Mouse (Mus musculus) liver, postnatal 0 days (tissue): Measurements from ENCODE around the gene Tbc1d4. TPM values are rescaled to one million over a fixed set of nuclear protein-coding genes. Genes with fewer than 3 reads are reported as not detected.

Experiments
- ATAC-seq: fragments of 200-750 bp; cut with Nextera tagmentation; 2 replicates; pipeline ENCODE4 v1.8.0; 2017; ENCODE audit warnings: mild to moderate bottlenecking, moderate library complexity
- DNase-seq: peaks from one replicate; pipeline ENCODE4 v3.0.0-alpha.2; 2016
- H3K27ac ChIP-seq: fragments of 300-500 bp; sonication (generic); 2 replicates; pipeline ENCODE4 v1.5.1; 2014; ENCODE audit warnings: antibody characterized with exemption, moderate library complexity, mild to moderate bottlenecking, low read depth
- H3K27me3 ChIP-seq: fragments of 300-500 bp; sonication (generic); 2 replicates; pipeline ENCODE4 v1.6.1; 2014; ENCODE audit warnings: low read length, control low read depth, mixed read lengths; ENCODE audit not compliant: insufficient read depth
- H3K36me3 ChIP-seq: fragments of 300-500 bp; sonication (generic); replicated peaks from 2 replicates; pipeline ENCODE4 v1.6.1; 2014; ENCODE audit warnings: mild to moderate bottlenecking, control low read depth, low read length, moderate library complexity, mixed read lengths; ENCODE audit not compliant: insufficient read depth
- H3K4me1 ChIP-seq: fragments of 300-500 bp; sonication (generic); 2 replicates; pipeline ENCODE4 v1.6.1; 2014; ENCODE audit warnings: antibody characterized with exemption, mild to moderate bottlenecking, control low read depth; ENCODE audit not compliant: insufficient read depth
- H3K4me2 ChIP-seq: fragments of 300-500 bp; sonication (generic); 2 replicates; pipeline ENCODE4 v1.6.1; 2014; ENCODE audit warnings: low read depth, mild to moderate bottlenecking, low read length, moderate library complexity, mixed read lengths
- H3K4me3 ChIP-seq: fragments of 300-500 bp; sonication (generic); 2 replicates; pipeline ENCODE4 v1.5.1; 2014; ENCODE audit warnings: low read depth, low read length
- H3K9ac ChIP-seq: fragments of 300-500 bp; sonication (generic); replicated peaks from 2 replicates; pipeline ENCODE4 v1.6.1; 2014; ENCODE audit warnings: mild to moderate bottlenecking, moderate library complexity
- H3K9me3 ChIP-seq: fragments of 300-500 bp; sonication (generic); 2 replicates; pipeline ENCODE4 v1.6.1; 2016; ENCODE audit warnings: mild to moderate bottlenecking, control low read depth, low read length, mixed read lengths
- CTCF ChIP-seq: sonication (generic); IDR thresholded peaks from 2 replicates; pipeline ENCODE4 v1.5.1; 2016; ENCODE audit warnings: antibody characterized with exemption, low read depth
- EP300 ChIP-seq: IDR thresholded peaks from 2 replicates; pipeline ENCODE4 v1.6.1; 2016; ENCODE audit warnings: antibody characterized with exemption, low read depth, mild to moderate bottlenecking
- WGBS: fragments of 180-500 bp; shearing (Covaris S2); extraction: QIAGEN DNeasy Blood & Tissue Kit; methylation state at CpG from one replicate; pipeline ENCODE4 v1.1.7; 2014; ENCODE audit not compliant: insufficient replicate concordance; 5-methylcytosine and 5-hydroxymethylcytosine counted together
- polyA plus RNA-seq: library from polyadenylated mRNA; unstranded; fragments of >200 nt; fragmentation: Nextera tagmentation; extraction: Ambion mirVana; gene quantifications from 2 replicates; pipeline ENCODE4 v1.2.1, GENCODE M21; 2015

Tbc1d4 gene
- polyA plus RNA-seq, 1 experiment from 2014 or later = 2.1 TPM

DNA sequence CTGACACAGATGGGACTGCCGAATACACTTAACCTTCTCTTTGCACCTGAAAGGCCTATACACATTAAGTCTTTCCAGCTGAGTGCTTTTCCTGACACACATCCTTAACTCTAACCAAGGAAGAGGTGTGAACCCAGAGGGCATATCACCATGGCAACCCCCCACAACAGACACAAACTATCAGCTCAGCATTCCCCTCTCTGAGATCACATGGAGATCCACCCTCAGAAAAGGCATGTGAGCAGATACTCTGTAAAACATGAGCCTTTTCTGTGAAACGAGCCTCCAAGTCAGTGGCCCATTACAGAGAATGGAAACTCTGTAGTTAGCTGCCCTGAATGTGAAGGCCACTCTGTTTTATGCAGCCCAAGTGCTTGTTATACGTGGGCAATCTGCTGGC lies 6.1 kb downstream of the Tbc1d4 start:
- TF ChIP-seq EP300 (no peak), CTCF (no peak)
- Histone ChIP-seq H3K4me1 (no peaks in the 10 kb centered on the region; the same call in 1 of the 2 replicates), H3K27me3 (peaks cover 8% of the 10 kb centered on the region; the same call in 1 of the 2 replicates), H3K4me3 (no peak overlapping the region), H3K4me2 (no peak overlapping the region), H3K27ac (no peak overlapping the region), H3K9me3 (no peaks in the 10 kb centered on the region), H3K9ac (no peak overlapping the region), H3K36me3 (no peaks in the 10 kb centered on the region)
- WGBS = 65% methylated on average over 3 of the region's 3 CpGs
- ATAC-seq = no peak
- DNase-seq = no peak

GRCm38 (mm10) chr14:101597096-101597715 lies 11.8 kb downstream of the Tbc1d4 start:
- H3K36me3 ChIP-seq = no peaks in the 10 kb centered on the region
- H3K27ac ChIP-seq = no peak overlapping the region
- H3K9me3 ChIP-seq = no peaks in the 10 kb centered on the region
- no peak for TF ChIP-seq CTCF
- no peak for TF ChIP-seq EP300
- 79% methylated on average over 12 of the region's 14 CpGs for WGBS
- H3K4me3 ChIP-seq = no peak overlapping the region
- ATAC-seq (no peak), DNase-seq (no peak)
- no peak overlapping the region for H3K9ac ChIP-seq
- H3K27me3 ChIP-seq = no peaks in the 10 kb centered on the region
- no peaks in the 10 kb centered on the region for H3K4me1 ChIP-seq
- no peak overlapping the region for H3K4me2 ChIP-seq

DNA sequence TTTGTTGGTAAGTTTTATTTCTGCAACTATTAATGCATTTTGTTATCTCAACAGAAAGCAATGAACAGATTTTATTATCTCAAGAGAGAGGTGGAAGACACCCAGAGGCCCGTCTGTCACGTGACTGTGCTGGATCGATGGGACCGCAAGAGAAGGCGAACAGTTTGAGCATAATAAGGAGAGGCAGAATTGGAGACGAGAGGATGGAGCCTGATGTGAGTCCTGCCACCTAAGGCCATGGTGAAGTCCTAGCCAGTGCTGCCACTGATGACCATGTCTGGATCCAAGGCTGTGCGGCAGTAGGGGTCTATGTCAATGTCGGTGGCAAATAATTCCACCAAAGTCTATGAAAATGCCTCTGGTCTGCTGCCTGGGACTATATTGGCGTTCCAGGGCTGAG lies 12.3 kb downstream of the Tbc1d4 start:
- Histone ChIP-seq H3K4me2 (no peak overlapping the region), H3K4me3 (no peak overlapping the region), H3K4me1 (no peaks in the 10 kb centered on the region), H3K36me3 (no peaks in the 10 kb centered on the region), H3K27me3 (no peaks in the 10 kb centered on the region), H3K9me3 (no peaks in the 10 kb centered on the region), H3K27ac (no peak overlapping the region), H3K9ac (no peak overlapping the region)
- ATAC-seq = no peak
- TF ChIP-seq CTCF (no peak), EP300 (no peak)
- DNase-seq = no peak
- WGBS = 87% methylated on average over 9 of the region's 9 CpGs

DNA sequence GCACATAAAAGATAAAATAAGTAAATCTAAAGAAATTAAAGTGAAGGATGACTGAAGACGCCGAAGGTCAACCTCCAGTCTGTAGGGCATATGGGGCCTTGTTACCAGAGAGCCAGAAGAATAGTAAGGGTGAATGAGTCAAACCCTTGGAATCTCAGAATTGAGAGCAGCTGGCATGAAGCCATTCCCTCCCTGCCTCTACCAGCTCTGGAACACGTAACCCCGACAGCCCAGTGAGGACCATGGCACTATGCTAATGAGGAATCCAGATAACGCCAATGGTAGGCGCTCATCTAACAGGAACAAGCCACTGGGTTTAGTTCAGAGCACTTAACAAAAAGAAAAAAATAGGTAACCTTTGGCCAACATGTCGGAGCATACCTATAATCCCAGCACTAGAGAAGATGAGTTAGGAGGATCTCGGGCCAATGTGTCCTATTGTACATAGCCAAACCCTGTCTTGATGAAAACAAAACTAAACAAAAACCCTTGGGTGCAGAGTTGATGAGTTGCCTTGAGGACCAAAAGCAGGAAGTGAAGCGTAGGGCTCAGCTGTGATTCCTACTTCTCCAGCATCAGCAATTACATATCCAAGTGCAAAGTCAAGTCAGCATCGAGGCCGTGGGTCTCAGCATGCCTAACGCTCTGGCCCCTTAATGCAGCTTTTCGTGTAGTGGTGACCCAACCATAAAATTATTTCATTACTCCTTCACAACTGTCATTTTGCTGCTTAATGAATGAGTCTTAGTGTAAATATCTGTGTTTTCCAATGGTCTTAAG lies 13.5 kb downstream of the Tbc1d4 start:
- DNase-seq = no peak
- Histone ChIP-seq H3K9ac (no peak overlapping the region), H3K4me3 (no peak overlapping the region), H3K4me1 (no peaks in the 10 kb centered on the region), H3K9me3 (no peaks in the 10 kb centered on the region), H3K27ac (no peak overlapping the region), H3K27me3 (no peaks in the 10 kb centered on the region), H3K4me2 (no peak overlapping the region), H3K36me3 (no peaks in the 10 kb centered on the region)
- no peak for TF ChIP-seq CTCF
- TF ChIP-seq EP300 = no peak
- ATAC-seq = no peak
- 81% methylated on average over 13 of the region's 13 CpGs for WGBS

GRCm38 (mm10) chr14:101594001-101594400 lies 15.0 kb downstream of the Tbc1d4 start:
- Histone ChIP-seq H3K27me3 (no peaks in the 10 kb centered on the region), H3K9ac (no peak overlapping the region), H3K4me3 (no peak overlapping the region), H3K4me1 (no peaks in the 10 kb centered on the region), H3K36me3 (no peaks in the 10 kb centered on the region), H3K4me2 (no peak overlapping the region), H3K27ac (no peak overlapping the region), H3K9me3 (no peaks in the 10 kb centered on the region)
- DNase-seq (no peak), ATAC-seq (no peak)
- no peak for TF ChIP-seq CTCF
- TF ChIP-seq EP300 = no peak
- WGBS = 71% methylated on average over 5 of the region's 5 CpGs

- Histone ChIP-seq H3K4me1 (no peaks in the 10 kb centered on the region), H3K9me3 (no peaks in the 10 kb centered on the region), H3K4me2 (no peak overlapping the region), H3K4me3 (no peak overlapping the region), H3K9ac (no peak overlapping the region), H3K27me3 (no peaks in the 10 kb centered on the region), H3K36me3 (no peaks in the 10 kb centered on the region), H3K27ac (no peak overlapping the region)
- ATAC-seq (no peak), DNase-seq (no peak)
- no peak for TF ChIP-seq EP300
- no peak for TF ChIP-seq CTCF
- 65% methylated on average over 7 of the region's 7 CpGs for WGBS
Measured at GRCm38 (mm10) chr14:101593340-101593739, 15.7 kb downstream of the Tbc1d4 start.
